Mouse (Mus musculus): ENCODE results near the gene Tfip11.
A peak's percentile ranks its signal among the peaks of the same experiment; 100 is the strongest.

The Tfip11 gene

DNA sequence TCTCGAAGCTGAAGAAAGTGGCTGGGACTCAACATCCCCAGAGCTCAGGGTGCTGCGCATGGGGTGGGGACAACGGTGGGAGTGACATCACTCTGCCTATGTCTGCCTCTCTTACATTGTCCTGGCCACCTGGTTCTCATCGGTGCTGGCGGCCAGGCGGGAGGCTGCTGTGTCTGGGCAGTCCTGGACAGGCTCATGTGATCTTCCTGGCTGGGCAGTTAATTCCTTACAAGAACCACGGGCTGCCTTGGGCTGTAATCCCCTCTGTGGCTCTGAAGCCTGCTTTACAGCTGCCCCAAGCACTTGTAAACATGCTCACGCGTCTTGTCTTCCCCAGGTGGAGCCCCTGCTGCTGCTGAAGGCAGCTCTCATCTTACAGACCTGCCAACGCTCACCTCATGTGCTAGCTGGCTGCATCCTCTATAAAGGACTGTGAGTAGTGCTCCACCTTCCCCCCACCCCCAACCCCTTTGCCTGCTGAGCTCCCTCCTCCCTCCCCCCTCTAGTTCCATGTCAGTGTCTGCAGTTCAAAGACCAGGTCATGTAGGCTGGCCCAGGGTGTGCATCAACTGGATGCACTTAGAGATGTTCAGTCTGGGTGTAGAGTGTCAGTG is 38.1 kb downstream of the Tfip11 start:
- no peak for DNase-seq (ENCODE audit: low read depth)

DNA sequence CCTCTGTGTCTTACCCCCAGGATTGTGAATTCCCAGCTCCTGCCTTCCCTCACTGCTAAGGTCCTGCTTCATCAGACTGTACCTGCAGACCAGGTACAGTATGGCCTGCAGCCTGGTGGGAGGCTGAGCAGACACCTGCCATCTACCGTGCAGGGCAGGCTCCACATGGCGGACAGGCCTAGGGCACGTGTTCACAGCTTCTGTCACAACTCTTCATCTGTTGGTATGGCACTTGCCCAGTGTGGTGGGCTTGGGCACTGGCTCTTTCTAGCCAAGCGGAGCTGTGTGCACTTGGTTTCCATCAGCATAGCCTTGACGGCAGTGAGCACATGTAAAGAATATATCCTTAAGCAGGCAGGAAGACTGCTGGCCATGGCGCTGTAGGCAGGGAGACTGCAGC is 40.7 kb downstream of the Tfip11 start:
- DNase-seq (ENCODE audit: low read depth): no peak

DNA sequence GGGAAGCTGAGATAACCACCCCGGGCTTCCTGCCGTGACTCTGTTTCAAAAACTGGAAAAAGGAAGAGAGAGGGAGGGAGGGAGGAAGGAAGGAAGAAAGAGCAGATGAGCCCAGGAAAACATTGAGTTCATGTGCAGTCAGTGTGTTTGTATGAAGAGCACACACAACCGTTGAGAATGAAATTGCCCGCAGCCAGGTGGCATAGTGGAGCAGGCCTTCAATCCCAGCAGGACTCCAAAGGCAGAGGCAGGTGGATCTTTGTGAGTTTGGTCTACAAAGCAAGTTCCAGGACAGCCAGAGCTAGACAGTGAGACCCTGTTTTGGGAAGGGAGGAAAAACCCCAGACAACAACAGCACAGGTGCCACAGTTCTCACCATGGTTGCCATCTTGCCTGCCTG is 41.2 kb downstream of the Tfip11 start:
- no peak for DNase-seq (ENCODE audit: low read depth)

DNA sequence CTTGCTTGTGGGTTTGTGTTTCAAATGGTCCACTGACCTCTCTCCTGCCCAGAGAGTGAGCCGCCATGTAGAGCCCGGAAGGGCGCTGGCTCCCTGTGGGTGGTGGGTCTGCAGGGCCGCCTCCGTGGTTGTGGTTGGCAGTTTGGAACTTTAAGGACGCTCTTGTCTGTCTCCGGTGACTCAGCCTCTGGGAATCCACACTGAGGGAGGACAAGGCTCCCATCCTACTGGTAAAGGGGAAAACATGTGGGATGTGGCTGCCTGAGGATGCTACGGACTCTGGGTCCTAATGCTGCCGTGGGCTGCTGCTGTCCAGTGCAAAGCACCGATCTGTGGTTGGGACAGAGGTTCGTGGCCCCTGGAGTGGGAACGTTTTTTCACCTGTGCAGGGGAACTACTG is 41.8 kb downstream of the Tfip11 start:
- DNase-seq (ENCODE audit: low read depth): no peak

DNA sequence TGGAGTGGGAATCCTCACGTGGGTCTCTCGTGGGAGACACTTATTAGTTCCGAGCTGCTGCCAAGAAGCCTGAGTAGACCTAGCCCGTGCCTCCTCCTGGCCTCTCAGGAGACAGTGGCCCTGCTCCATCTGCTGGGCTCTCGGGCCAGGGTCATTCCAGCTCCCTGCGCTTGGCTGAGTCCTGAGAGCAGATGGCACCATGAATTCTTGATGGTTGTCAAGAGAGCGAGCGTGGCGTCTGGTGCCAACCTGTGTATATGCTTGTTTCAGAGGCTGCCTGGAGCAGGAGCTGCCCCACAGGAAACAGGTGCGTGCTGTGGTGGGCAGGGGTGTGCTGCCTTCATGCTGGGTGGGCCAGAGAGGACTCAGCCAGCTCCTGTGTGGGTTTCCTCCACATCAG is 42.5 kb downstream of the Tfip11 start:
- DNase-seq (ENCODE audit: low read depth): no peak

DNA sequence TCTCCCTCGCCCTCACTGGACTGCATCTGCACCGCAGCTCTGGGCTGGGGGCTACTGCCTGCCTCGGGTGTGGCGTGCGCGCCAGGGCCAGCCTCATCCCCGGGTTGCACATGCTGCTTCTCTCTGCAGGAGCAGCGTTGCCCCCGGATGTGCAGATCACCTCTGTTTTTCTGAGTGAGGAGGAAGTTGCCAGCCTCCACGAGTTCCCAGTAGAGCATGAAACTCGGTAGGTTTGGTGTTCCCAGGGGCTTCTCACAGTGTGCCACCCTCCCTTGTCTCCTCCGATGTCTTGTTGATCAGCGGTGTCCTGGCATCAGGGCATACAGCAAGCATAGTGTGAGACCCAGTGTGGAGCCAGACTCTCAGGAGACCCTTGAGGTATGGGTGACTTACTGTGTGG is 43.2 kb downstream of the Tfip11 start:
- DNase-seq (ENCODE audit: low read depth): no peak

DNA sequence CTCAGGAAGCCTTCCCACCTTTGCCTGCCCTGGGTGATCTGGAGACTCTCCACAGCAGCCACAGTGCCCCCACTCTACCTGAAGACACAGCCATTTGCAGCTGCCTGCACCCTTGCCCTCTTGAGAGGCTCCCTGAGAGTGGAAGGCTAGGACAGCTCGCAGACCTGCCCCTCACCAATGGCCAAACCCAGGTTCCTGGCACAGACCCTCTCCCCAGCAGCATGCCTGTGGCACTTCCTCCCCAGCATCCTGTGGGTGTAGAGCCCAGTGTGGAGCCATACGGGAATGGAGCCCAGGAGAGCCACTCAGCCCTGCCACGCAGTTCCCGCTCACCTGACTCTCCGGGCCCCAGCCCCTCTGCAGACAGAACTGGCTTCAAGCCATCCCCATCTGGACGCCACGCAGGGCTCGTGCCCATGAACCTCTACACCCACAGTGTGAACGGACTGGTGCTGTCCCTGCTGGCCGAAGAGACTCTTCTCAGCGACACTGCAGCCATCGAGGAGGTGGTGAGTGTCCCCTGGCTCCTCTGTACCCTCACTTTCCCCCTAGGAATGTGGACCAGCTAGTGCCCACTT is 44.2 kb downstream of the Tfip11 start:
- DNase-seq (ENCODE audit: low read depth): no peak

DNA sequence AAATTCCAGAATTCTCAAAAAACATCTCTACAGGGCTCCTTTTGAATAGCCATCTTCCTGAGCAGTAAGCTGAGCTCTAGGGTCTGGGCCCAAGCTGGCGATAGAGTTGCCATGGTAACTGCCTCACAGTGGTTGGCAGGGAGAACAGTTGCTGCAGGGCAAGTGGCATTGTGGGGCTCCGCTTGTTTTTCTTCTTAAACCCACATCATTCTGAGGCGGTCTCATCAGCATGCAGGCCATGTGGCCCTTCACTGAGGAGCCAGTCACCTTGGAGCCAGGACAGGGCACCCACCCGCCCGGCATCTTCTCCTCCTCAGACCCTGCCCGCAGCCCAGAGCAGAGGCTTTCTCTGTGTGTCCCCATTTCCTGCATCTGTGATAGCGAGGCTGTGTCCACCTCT is 45.8 kb downstream of the Tfip11 start:
- DNase-seq (ENCODE audit: low read depth): no peak

DNA sequence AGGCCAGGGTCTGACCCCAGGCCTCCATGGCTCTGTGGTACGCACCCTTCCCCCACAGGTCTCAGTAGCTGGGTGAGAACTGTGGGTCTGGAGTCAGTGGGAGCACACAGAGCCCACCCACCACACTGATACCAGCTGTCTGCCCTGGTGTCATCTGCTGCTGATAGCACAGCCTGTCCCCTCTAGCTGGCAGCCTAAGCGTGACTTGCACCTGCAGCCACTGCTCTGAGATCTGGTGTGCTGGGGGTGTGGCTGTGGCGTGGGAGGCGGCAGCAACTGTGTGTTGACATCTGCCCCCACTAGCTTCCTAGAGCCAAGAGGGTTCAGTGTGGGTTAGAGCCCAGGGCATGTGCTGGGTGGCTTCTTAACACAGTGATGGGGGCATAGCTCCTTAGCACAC is 50.0 kb downstream of the Tfip11 start:
- DNase-seq (ENCODE audit: low read depth): no peak

DNA sequence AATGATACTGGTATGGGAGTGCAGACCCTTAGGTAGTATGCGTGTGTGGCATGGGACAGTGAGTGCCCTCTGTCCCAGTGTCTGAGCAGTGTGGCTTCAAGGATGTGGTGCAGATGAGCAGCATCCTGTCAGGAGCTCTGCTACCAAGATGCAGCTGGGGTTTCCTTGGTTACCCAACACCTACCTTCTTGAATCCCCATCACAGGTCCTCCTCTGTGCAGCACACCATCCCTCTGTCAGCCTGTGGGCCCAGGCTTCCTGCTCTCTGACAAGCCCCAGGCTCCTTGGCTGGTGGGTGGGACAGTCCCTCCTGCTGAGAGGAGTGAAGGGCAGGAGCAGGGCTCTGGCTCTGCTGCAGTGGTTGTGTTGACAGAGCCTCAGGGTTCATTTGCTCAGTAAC is 51.2 kb downstream of the Tfip11 start:
- DNase-seq (ENCODE audit: low read depth): no peak

DNA sequence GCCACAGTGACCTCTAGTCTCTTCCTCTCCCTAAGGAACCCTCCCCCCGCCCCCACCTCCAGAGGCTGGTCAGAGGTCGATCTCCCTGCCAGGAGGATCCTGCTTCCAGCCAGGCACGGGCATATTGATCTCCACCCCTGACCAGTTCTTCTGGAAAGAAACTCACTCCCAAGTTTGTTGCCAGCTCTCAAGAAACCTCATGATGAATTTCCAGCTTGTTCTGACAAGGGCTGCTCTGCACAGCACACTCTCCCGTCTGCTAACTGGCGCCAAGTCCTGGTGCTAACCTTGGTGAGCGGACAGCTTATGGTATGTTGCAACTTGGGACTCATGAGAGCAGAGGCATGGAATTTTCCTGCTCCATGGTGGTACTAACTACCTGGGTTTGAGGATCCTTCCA is 52.6 kb downstream of the Tfip11 start:
- no peak for DNase-seq (ENCODE audit: low read depth)

DNA sequence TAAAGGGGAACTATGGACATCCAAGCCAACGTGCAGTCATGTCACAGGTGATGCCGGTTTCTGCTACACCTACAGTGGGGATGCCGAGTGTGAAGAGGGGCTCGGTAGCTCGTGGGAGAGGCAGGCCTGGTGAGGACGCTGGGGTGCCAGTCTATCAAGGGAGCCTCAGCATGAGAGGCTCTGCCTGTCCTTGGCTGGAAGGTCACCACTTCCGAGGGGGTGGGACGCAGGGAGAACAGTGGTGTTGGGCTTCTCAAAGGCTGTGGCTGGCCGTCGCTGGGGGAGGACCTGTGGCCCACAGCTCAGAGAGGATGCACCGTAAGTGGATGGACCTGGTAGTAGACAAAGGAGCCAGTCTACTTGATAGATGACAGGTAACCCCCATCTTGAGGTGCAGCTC is 55.0 kb downstream of the Tfip11 start:
- DNase-seq (ENCODE audit: low read depth): no peak

DNA sequence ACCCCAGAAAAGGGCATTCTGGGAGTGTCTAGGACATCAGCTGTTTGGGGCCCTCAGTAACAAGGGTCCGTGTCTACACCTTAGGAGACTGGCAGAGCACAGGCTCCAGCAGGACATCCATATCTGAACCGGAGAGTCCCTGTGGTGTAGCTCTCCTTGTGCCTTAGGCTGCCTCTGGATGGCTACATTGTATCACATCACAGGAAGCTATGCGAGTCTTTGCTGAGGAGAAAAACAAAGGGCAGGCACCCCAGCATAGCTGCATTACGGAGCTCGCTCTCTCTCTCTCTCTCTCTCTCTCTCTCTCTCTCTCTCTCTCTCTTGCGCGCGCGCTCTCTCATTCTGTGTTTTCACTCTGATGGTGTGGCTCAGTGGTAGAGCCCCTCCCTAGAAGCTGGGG is 55.9 kb downstream of the Tfip11 start:
- no peak for DNase-seq (ENCODE audit: low read depth)

DNA sequence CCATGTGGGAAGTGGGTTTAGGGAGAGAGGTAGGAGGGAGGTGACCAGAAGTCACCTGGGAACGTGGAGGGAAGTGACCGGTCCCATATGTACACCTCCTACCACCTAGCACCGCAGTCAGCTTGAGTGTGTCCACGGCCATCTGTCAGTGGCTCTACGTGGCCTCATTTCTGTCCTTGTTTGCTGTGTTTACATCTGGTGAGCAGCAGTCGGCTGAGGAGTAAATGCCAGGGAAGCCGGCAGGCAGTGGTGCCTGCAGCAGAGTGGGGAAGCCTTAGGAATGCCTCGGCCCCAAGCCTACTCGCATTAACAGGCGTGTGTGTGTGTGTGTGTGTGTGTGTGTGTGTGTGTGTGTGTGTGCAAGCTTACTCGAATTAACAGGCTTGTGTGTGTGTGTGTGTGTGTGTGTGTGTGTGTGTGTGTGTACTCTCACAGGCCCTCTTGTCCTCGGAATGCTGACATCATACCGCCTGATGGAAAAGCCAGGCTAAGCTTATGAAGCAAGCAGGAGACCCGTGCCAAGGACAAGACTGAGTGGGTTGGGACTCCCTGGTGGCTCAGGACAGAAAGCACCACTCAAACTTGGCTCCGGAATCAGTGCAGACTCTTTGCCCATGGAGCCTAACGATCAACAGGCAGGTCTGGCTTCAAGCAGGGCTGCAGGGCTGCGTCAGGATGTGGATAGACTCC is 56.6 kb downstream of the Tfip11 start:
- DNase-seq (ENCODE audit: low read depth): no peak

DNA sequence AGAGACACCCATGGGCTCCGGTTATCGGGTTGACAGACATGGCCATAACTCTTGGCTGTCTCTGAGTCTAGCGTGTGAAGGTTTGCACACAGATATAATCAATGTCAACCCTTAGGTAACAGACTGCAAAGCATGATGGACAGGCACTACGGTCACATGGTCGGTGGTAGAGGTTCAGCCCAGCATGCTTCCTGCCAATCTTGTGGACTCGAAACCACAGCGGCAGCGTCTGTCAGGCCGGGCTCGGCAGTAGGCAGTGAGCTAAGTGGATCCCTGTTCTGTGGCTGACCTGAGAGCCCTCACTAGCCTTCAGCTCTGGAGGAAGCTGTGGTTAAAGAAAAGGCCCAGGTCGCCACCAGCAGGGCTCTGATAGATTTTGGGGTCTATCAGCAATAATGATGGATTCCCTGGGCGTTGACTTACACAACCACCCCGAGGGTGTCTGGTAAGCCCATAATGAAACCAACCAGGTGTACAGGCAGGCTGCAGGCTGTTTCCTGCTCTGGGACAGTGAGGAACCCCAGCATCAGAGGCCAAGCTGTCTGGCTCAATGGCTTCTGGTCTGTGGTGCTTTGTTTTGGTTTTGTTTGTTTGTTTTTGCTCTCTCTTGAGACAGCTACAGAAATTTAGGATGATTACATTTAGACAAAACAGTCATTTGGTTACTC is 58.8 kb downstream of the Tfip11 start:
- DNase-seq (ENCODE audit: low read depth): no peak

DNA sequence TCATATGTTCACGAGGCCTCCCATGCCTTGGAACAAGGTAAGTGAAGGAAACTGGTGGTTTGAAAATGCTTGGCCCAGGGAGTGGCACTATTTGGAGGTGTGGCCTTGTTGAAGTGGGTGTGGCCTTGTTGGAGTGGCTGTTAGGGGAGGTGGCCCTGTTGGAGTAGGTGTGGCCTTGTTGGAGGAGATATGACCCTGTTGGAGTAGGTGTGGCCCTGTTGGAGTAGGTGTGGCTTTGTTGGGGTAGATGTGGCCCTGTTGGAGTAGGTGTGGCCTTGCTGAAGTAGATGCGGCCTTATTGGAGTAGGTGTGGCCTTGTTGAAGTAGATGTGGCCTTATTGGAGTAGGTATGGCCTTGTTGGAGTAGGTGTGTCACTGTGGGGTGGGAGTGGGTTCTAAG is 59.8 kb downstream of the Tfip11 start:
- peak; percentile 40 for DNase-seq (ENCODE audit: low read depth)
